Mouse (Mus musculus) CD8-positive naive resting alpha-beta T cell, adult 2 months (primary cell): ENCODE results near the gene Uqcc2.

Experiments used
- DNase-seq, 2 experiments: peaks; one replicate each; pipeline ENCODE4 v3.0.0; 2022; ENCODE audit warnings: low read depth in 2 of 2, low spot score in 2 of 2

The Uqcc2 gene

DNA sequence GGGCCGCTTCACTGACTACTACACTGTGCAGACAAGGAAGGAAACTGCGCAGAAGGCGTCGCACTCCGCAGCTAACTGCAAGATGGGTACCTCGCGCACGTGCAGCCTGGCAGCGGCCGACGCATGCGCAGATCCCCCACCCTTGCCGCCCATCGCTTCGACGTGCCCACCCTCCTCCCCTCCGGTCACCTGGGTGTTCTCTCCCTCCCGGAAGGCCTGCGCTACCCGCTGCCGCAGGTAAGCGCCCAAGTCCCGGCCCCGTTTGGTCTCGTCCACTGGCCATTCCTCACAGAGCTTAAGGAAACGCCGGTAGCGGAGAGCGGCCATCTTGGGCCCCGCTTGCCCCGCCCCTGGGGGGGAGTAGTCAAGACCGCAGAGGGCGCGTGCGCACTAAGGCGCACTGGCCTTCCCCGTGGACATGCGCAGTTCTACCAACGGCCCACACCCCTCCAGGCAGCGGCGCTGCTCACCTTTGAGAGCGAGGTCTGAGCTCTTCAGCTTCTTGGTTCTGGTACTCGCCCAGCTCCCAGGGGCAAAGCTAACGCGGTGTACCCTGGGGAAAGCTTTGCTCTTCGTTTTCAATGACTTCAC is at the start of gene Uqcc2:
Gene Uqcc2 (minus strand): TSS at position 366 of the 591 bp plus-strand sequence.
- peak; percentile 97 to 98 for DNase-seq

DNA sequence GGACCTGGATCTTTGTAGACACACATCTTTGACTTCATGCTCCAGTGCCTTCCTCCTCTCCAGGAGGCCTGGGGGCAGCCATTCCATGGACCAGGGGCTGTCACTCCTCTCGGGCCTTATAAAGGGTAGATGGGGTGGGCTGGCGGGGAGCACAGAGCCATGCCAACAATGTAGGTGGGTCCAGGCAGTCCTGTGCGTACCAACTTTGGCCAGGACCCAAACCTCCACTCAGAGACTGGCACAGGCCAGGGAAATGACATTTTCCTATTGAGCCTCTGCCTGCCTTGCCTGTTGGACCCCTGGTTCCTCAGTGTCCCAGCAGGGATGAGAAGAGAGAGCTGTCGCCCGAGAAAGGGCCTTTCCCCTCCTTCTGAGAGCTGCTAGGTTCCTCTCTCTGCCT is 48.7 kb upstream of the Uqcc2 start:
- no peak for DNase-seq

DNA sequence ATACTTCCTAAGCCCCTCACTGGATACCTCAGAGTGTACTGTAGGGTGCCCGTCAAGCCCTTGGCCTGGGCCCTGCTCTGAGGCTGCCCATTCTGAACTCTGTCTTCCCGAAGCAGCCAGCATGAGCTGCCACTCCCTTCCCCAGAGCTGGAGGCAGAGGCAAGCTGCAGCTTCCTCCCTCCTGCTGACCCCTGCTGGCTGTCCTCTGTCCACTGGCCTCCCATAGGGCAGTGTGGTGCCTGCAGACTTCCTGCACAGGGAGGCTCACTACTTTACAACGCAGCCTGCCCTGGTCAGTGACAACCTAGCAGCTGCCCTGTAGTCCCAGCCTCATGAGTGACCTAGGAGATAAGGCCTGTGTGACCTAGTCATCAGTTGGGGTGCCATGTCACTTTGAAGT is 48.0 kb upstream of the Uqcc2 start:
- no peak for DNase-seq

DNA sequence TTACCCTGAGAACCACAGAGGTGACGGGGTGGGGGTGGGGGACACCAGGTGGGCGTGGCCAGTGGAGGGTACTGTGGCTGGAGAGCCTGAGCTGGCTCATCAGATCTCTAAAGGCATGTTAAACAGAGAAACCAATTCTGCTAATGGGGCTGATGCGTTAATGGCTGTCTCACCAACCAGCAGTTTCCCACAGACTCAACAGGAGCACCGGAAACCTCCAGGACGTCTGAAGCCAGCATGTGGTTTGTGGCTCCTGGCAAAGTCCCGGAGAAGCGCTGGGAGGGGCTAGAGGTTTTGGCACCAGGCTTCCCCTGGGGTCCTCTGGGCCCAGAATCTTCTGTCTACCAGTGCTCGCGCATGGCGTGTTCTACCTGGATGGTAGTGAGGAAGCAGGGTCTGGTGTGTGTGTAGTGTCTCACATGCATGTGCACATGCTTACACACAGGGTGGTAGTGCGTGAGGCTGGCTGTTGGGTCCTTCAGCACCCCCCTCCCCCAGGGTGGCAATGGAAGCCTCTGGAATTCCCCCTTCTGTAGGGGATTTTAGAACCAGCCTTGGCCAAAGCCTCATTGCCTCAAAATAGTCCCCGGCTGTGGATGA is 46.1 kb upstream of the Uqcc2 start:
- no peak for DNase-seq

DNA sequence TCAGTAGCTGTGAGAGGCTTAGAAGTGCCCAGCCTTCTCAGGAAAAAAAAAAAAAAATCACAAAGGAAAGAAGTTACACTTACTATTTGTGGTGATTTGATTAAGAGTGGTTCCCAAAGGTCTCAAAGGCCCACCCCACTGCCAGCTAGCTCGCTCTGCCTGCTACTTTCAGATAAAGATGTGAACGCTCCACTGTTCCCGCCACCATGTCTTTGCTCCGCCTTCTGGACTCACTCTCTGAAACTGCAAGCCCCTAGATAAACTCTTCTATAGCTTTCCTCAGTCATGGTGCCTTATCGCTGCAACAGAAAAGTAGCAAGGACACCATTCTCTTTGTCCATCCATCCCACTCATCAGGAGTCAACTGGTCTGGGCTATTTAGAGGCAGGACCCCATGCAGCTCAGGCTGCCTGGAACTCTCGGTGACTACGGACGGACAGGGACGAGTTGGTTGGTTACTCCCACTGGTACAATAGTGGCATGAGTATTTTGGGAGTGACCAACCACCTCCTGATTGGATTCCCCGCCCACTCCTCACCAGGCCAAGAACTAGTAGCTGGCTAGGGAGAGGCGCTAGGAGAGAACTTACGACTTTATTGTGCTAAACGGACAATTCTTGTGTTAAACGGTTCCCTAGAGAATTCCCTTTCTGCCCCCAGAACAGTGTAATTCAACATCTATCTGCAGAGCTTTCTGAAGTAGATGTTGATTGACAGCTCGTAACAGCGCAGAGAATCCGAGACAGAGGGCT is 44.9 kb upstream of the Uqcc2 start:
- DNase-seq = no peak

DNA sequence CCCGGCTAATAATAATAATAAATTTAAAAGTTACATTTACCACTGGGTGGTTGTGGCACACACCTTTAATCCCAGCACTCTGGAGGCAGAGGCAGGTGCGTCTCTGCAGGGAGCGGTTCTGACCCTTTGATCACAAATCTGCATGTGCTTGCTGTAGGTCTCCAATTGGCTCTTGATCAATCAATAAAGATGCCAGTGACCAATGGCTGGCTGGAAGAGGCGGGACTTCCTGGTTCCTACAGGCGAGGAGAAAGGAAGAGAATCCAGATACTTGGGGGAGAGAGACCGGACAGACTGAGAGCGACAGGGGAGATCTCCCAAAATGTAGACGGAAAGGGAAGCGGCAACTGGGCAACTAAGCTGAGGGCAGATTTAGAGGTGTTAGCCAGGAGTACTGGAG is 44.3 kb upstream of the Uqcc2 start:
- DNase-seq = no peak

DNA sequence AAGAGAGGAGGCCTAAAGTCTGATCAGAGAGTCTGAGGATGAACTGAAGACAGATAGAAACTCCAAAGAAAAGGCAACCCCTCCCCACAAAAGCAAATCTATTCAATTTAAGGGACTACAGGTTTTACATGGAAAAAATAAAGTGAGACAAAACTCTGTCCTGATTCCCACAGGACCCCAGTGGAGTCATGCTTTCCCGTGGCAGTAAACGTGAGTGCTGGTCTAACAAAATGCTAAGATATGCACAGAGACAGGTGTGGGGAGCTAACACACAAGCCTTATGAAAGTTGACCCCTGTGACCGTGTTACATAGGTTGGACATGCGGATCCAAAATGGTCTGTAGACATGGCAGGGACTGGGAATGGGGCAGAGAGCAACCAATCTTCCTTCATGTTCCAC is 43.0 kb upstream of the Uqcc2 start:
- DNase-seq = no peak

DNA sequence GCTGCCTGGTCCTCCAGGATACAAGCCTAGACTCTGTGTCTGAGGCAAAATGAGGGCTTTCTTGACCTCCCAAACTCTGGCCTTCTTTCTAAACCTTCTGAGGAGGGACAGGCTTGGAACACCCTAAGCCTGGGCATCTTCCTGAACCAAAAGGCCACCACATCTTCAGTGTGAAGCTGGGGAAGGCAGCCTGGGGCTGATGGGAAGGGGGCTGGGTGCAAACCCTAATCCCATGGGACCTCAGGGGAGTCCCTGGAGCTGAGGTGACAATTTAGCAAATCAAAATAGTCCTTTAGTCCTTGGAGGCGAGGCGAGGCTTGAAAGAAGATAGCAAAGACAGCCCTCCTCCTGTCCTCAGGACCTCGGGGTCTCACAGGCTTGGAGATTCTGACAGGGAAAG is 42.6 kb upstream of the Uqcc2 start:
- DNase-seq = no peak

DNA sequence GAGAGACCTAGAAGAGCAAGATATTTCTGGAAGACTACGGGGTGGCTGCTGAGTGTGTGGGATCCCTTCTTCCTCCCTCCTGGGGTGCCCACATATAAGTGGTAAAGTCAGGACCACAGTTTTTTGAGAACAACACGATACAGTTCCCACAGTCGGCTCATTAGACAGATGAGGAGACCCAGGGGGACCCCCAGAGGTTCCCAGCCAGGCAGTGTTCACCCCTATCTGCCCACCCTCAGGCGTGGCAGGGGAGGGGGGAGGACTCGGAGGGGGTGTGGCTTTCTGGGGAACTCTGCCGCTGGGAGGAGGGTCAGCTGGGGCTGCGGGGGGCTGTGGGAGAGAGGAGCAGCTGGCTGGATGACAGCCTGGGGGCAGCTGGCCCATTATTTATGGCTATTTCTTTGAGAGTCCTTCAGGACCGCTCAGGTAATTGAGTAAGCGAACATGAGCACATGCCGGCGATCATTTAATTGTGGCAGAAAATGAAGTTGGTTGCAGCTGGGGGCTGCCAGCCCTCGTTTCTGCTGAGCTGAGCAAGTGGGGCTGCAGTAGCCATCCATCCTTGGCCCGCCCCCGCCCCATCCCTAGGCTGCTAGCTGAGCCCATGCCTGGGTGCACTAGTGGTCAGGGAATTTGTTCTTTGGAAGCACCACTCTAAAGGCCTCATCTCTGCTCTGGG is 41.6 kb upstream of the Uqcc2 start:
- no peak for DNase-seq

DNA sequence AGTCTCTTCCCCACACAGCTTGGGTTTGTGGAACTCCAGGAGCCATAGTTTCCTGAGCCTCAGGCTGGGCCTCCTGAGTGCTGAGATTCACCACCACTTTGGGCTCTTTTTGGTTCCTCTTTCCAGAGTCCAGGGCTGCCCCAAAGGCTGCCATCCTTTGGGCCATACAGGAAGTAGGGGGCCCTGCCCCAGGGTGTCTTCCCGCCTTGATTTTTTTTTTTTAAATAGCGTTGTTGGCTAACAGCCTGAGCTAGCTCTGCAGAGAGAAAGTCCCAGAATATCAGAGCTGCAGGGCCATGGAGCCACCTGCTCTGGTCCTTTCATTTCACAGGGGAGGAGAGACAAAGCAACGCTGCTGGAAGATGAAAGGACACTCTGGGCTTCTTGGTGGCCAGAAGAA is 40.0 kb upstream of the Uqcc2 start:
- DNase-seq = no peak

DNA sequence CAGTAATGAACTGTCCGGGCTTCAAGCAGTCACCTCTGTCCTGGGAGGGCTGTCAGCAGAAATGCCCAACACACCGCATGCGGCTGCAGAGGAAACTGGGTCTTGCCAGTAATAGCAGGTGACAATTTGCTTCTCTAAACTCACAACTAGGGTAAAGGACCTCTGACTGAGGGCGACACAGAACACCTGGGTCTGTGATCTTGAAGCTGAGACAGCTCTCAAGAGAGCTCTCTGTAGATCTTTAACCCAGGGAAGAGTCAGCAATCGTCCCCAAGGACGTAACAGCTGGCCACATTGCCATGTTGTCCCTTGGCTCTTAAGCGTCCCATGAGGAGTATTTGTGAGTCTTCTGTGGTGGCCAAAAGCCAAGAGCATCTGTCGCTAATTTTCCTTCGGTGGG is 38.7 kb upstream of the Uqcc2 start:
- DNase-seq = no peak

DNA sequence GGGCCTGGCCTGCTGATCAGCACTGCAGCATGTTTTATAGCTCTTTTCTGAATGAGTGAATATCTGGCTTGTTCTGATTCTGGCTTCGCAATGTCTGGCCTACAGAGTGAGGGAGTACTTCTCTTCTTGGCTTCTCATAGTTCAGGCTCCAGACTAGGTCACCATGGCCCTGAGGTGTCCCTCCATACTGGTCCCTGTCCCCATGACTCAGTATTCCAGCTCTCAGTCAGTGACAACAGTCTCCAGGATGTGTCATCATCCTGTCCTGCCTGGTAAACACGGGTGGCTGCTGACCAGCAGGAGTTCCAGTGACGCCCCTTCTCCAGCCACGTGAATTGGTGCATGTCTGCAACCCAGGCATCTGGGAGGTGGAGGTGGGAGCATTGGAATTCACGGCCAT is 37.4 kb upstream of the Uqcc2 start:
- DNase-seq = no peak

DNA sequence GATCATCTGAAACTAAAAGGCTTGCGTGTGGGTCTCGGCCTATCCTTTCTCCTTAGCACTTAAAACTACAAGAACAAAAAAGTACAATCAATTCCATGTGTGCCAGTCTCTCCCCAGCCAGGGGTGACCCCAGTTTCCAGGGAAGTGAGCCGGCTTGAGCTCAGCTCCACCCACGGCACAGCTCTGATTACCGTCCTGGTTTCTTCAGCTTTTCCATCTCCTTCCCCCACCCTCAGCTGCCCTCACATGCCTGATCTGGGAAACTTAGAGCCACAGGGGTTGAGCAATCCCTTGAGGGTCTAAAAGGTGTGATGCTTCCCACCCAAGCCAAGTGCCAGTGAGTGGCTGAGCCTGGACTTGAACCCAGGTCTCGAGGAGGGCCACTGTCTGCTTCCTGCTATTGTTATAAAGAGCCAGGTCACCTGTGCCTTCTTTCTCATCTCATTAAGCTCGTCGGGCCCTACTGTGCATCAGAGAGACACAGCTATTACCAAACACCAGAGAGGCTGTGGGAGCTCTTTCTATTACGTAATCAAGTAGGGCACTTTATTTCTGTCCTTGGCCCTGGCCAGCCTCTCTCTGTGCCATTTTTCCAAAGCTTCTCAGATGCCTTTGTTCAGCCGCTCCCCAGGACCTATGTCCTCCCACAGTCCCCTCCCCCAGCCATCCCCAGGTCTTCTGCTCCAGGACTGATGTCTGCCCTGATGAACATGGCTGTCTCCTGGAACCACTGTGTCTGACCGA is 36.4 kb upstream of the Uqcc2 start:
- DNase-seq = no peak

DNA sequence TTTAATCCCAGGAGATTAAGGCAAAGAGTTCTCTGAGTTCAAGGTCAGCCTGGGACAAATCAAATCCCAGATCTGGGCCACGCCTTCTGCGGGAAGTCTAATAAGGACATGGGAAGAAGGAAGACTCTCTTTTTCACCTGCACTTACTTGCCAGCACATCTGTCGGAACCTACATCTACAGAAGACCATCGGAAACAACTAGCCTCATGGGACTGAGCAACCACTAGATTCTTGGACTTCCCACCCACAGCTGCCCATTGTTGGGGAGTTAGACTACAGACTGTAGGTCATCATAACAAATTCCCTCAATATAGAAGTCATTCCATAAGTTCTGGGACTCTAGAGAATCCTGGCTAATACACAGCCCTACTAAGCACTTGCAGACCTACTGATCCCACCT is 34.9 kb upstream of the Uqcc2 start:
- no peak for DNase-seq

DNA sequence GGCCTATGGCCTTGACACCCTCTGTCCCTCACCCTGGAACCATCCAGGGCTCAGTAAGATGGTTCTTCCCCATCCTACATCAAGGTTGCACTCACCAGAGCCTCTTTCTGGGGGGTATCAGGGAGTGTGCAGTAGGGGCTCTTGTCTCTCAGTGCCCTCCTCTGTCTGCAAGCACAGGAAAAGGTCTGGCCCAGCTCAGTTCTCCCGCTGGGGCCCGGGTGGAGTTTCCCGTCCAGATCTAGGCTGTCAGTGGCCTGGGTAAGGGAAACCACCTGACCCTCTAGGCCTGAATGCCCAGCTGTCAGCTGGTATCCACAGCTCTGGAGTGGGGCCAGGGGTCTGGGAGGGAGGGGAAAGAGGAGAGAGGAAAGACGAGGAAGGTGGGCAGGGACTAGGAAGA is 33.8 kb upstream of the Uqcc2 start, which contains the start of gene Ip6k3:
Gene Ip6k3 (minus strand): TSS at position 251 of the 400 bp plus-strand sequence.
- no peak for DNase-seq

DNA sequence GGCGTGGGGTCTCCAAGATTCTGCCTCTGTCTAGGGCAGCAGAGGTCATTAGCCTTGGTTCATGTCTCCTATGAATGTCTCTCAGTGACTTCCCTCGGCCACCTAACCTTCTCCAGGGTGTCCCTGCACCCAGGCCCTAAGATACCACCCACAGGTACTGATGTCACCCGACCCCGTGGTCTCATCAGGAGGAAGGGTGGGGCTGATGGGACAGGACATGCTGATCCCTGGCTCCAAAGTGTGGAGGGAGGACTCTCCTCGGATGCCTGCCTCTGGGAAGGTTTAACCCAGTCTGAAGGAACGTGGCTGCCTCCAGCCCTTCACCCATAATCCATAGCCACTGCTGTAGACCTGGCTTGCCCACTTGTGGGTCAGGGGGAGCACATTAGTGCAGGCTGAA is 33.2 kb upstream of the Uqcc2 start:
- DNase-seq = no peak

DNA sequence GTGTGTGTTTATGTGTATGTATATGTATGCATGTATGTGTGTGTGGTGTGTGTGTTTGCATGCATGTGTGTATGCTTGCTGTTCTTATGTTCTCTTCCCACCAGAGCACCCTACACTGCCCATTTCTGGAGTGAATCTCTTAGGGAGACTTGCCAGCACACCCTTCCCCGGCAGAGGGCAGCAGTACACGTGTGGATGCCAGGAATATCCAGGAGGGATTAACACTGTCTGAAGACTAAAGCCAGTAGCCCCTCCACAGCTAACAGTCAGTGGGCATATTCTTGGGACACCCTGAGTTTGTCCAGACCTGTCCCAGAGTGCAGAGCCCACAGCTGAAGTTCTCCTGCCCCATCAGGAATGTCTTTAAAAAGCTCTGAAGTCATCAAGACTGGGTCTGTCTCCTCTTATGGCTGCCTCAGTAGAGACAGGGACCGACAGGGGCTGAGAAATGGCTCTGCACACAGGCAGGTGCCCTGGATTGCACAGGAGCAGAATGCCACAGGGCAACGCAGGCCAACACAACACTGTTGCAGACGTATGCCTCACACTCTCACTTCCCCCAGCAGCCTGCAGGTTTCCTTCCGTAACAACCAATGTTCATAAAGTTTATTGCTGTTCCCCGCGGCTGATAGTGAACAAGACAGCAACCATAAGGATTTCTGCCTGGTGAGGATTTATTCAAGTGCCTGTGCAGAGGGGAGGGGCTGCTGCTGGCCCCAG is 31.5 kb upstream of the Uqcc2 start:
- no peak for DNase-seq

DNA sequence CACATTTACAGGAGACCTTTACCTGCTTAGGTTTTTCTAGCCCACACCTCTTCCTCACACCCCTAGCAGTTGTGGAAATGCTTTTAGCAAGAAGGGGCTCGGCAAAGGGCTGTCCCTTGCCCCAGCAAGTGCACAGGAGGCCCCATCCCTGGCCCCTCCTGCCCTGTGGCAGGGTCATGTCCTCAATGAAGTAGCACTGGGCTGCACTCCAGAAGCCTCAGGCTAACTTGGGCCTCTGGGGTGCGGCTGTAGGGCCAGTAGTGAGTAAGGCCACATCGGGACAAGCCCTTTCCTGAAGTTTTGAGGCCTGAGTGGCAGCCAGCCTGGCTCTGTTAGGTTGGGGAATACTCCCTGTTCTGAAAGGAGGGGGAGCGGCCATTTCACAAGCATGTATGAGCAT is 27.2 kb upstream of the Uqcc2 start:
- no peak for DNase-seq

DNA sequence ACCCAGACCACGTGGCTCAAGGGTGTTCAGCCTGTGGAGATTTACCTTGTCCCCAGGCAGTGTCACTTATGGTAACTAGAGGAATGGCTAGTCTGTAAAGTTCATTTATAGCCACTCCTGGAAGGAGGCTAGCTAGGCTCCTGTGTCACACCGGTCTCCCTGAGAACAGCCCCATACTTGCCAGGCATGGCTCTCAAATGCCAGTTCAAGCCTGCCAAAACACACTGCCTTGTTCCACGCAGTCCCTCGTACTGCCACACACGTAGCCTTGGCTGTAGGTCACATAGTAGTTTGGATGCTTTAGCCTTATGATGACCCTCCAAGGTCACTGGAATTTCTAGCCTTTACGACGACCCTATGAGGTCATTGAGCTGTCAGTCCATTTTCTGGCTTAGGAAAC is 25.5 kb upstream of the Uqcc2 start:
- DNase-seq = no peak

DNA sequence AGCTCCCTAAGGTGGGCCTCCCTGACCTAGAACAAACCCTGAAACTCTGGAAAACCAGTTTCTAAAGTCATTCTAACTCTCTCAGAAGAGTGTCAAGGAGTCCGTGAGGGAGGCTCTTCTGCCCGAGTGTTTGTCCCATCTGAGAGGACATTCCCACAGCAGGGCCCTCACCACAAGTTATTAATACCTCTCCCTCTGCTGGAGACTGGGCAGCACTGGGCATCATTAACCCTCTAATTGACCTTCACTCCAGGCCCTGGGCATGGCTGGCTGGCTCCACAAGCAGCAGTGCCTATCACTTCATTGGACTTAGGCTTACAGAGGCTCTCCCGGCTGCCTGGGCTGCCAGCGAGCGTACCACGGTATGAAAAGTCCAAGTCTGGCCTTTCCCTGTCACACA is 24.7 kb upstream of the Uqcc2 start:
- no peak for DNase-seq

DNA sequence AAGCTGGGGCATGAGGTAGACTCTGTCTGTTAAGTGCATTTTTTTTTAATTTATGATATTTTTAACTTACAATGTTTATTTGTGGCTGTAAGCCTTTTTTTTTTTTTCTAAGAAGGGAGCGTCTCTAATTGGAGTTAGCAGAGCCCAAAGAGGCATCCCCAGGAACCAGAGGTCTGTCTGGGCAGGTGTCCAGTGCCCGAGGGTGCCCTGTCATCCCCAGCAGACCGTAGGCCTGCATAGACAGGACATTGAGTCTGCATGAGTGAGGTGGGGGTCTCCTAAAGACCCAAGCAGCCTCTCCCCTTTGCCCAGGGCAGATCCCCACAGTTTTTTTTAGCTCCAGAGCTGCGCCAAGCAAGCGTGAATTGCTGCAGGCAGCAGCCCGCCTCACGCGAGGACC is 22.0 kb upstream of the Uqcc2 start:
- DNase-seq = no peak
